Mouse (Mus musculus) kidney, embryonic 15.5 days (tissue): Measurements from ENCODE around the gene Trmt2b. TPM values are rescaled to one million over a fixed set of nuclear protein-coding genes. Genes with fewer than 3 reads are reported as not detected.

Experiments
- ATAC-seq: fragments of 200-750 bp; cut with Nextera tagmentation; replicated peaks from 2 replicates; pipeline ENCODE4 v1.8.0; 2017; ENCODE audit warnings: moderate TSS enrichment; ENCODE audit not compliant: low FRiP score
- H3K27ac ChIP-seq: fragments of 300-500 bp; sonication (generic); 2 replicates; pipeline ENCODE4 v1.5.1; 2015; ENCODE audit warnings: mild to moderate bottlenecking, inconsistent platforms
- H3K27me3 ChIP-seq: fragments of 300-500 bp; sonication (generic); 2 replicates; pipeline ENCODE4 v1.6.1; 2015; ENCODE audit warnings: inconsistent platforms
- H3K36me3 ChIP-seq: fragments of 300-500 bp; sonication (generic); 2 replicates; pipeline ENCODE4 v1.6.1; 2015; ENCODE audit warnings: inconsistent platforms
- H3K4me1 ChIP-seq: fragments of 300-500 bp; sonication (generic); 2 replicates; pipeline ENCODE4 v1.6.1; 2015; ENCODE audit warnings: inconsistent platforms
- H3K4me2 ChIP-seq: fragments of 300-500 bp; sonication (generic); 2 replicates; pipeline ENCODE4 v1.6.1; 2015; ENCODE audit warnings: moderate library complexity, mild to moderate bottlenecking, inconsistent platforms
- H3K4me3 ChIP-seq: fragments of 300-500 bp; sonication (generic); replicated peaks from 2 replicates; pipeline ENCODE4 v1.5.1; 2015; ENCODE audit warnings: mild to moderate bottlenecking, inconsistent platforms
- H3K9ac ChIP-seq: fragments of 300-500 bp; sonication (generic); 2 replicates; pipeline ENCODE4 v1.6.1; 2015; ENCODE audit warnings: mild to moderate bottlenecking, inconsistent platforms
- H3K9me3 ChIP-seq: fragments of 300-500 bp; sonication (generic); replicated peaks from 2 replicates; pipeline ENCODE4 v1.6.1; 2016; ENCODE audit warnings: inconsistent platforms
- WGBS: fragments of 180-500 bp; shearing (Covaris S2); methylation state at CpG from one replicate; pipeline ENCODE4 v1.1.7; 2015; ENCODE audit warnings: mixed read lengths; 5-methylcytosine and 5-hydroxymethylcytosine counted together
- polyA plus RNA-seq: library from polyadenylated mRNA; unstranded; fragments of >200 nt; fragmentation: Nextera tagmentation; extraction: Ambion mirVana; gene quantifications from 2 replicates; pipeline ENCODE4 v1.2.1, GENCODE M21; 2015

Gene Trmt2b
- polyA plus RNA-seq, 1 experiment from 2014 or later: 16.9 TPM

GRCm38 (mm10) chrX:134285791-134286190, 9.0 kb upstream of the Trmt2b start:
- Histone ChIP-seq H3K27ac (no peak overlapping the region), H3K27me3 (0 out of 2 replicates have a peak, but pooled peaks cover 10% of the 10 kb centered on the region), H3K4me3 (no peak overlapping the region), H3K9me3 (no peaks in the 10 kb centered on the region), H3K36me3 (no peaks in the 10 kb centered on the region), H3K9ac (no peak overlapping the region), H3K4me2 (no peak overlapping the region), H3K4me1 (no peaks in the 10 kb centered on the region)
- 74% methylated on average over 4 of the region's 4 CpGs for WGBS
- no peak for ATAC-seq

- no peak overlapping the region for H3K27ac ChIP-seq
- no peak overlapping the region for H3K4me3 ChIP-seq
- 89% methylated on average over 2 of the region's 2 CpGs for WGBS
- no peak overlapping the region for H3K4me2 ChIP-seq
- H3K36me3 ChIP-seq: no peaks in the 10 kb centered on the region
- no peaks in the 10 kb centered on the region for H3K4me1 ChIP-seq
- ATAC-seq: no peak
- no peak overlapping the region for H3K9ac ChIP-seq
- no peaks in the 10 kb centered on the region for H3K9me3 ChIP-seq
- 0 out of 2 replicates have a peak, but pooled peaks cover 5% of the 10 kb centered on the region for H3K27me3 ChIP-seq
Measured at GRCm38 (mm10) chrX:134285102-134285501, 8.3 kb upstream of the Trmt2b start.

- Histone ChIP-seq H3K9ac (no peak overlapping the region), H3K27ac (no peak overlapping the region), H3K9me3 (no peaks in the 10 kb centered on the region), H3K4me2 (no peak overlapping the region), H3K4me1 (no peaks in the 10 kb centered on the region), H3K27me3 (0 out of 2 replicates have a peak, but pooled peaks cover 3% of the 10 kb centered on the region), H3K4me3 (no peak overlapping the region), H3K36me3 (no peaks in the 10 kb centered on the region)
- 84% methylated on average over 3 of the region's 3 CpGs for WGBS
- ATAC-seq: no peak
Measured at GRCm38 (mm10) chrX:134280531-134280930, 3.7 kb upstream of the Trmt2b start.

GRCm38 (mm10) chrX:134275715-134276114, 1.1 kb downstream of the Trmt2b start:
- Histone ChIP-seq H3K27ac (peak overlapping the region; percentile 87; the same call in 1 of the 2 replicates), H3K4me3 (peak overlapping the region; percentile 45; the same call in 1 of the 2 replicates), H3K4me1 (no peaks in the 10 kb centered on the region), H3K27me3 (no peaks in the 10 kb centered on the region), H3K4me2 (peak overlapping the region; percentile 53), H3K9me3 (no peaks in the 10 kb centered on the region), H3K36me3 (no peaks in the 10 kb centered on the region), H3K9ac (no peak overlapping the region)
- WGBS: 21% methylated on average over 6 of the region's 6 CpGs
- ATAC-seq: peak; percentile 31

- ATAC-seq: no peak
- Histone ChIP-seq H3K9ac (no peak overlapping the region), H3K27me3 (peaks cover 7% of the 10 kb centered on the region; the same call in 1 of the 2 replicates), H3K9me3 (no peaks in the 10 kb centered on the region), H3K4me2 (no peak overlapping the region), H3K36me3 (peaks cover 27% of the 10 kb centered on the region), H3K4me3 (no peak overlapping the region), H3K4me1 (no peaks in the 10 kb centered on the region), H3K27ac (no peak overlapping the region)
- WGBS: 82% methylated on average over 11 of the region's 11 CpGs
Measured at GRCm38 (mm10) chrX:134262129-134262528, 14.7 kb downstream of the Trmt2b start.

GRCm38 (mm10) chrX:134261191-134261590, 15.6 kb downstream of the Trmt2b start:
- no peak for ATAC-seq
- H3K27me3 ChIP-seq: peaks cover 7% of the 10 kb centered on the region; the same call in 1 of the 2 replicates
- WGBS: 67% methylated on average over 5 of the region's 5 CpGs
- no peaks in the 10 kb centered on the region for H3K9me3 ChIP-seq
- H3K4me1 ChIP-seq: no peaks in the 10 kb centered on the region
- no peak overlapping the region for H3K4me3 ChIP-seq
- no peak overlapping the region for H3K4me2 ChIP-seq
- no peak overlapping the region for H3K9ac ChIP-seq
- H3K36me3 ChIP-seq: peaks cover 21% of the 10 kb centered on the region
- no peak overlapping the region for H3K27ac ChIP-seq

GRCm38 (mm10) chrX:134248202-134248601, 28.6 kb downstream of the Trmt2b start:
- 72% methylated on average over 2 of the region's 2 CpGs for WGBS
- H3K36me3 ChIP-seq: 0 out of 2 replicates have a peak, but pooled peaks cover 8% of the 10 kb centered on the region
- no peaks in the 10 kb centered on the region for H3K4me1 ChIP-seq
- no peaks in the 10 kb centered on the region for H3K27me3 ChIP-seq
- ATAC-seq: no peak
- H3K9me3 ChIP-seq: no peaks in the 10 kb centered on the region
- no peak overlapping the region for H3K4me2 ChIP-seq
- no peak overlapping the region for H3K4me3 ChIP-seq
- no peak overlapping the region for H3K27ac ChIP-seq
- H3K9ac ChIP-seq: no peak overlapping the region

- H3K4me2 ChIP-seq: no peak overlapping the region
- no peak overlapping the region for H3K27ac ChIP-seq
- ATAC-seq: no peak
- 89% methylated on average over 10 of the region's 10 CpGs for WGBS
- no peaks in the 10 kb centered on the region for H3K9me3 ChIP-seq
- no peaks in the 10 kb centered on the region for H3K27me3 ChIP-seq
- H3K9ac ChIP-seq: no peak overlapping the region
- H3K4me1 ChIP-seq: no peaks in the 10 kb centered on the region
- H3K4me3 ChIP-seq: no peak overlapping the region
- 0 out of 2 replicates have a peak, but pooled peaks cover 11% of the 10 kb centered on the region for H3K36me3 ChIP-seq
Measured at GRCm38 (mm10) chrX:134245946-134246345, 30.8 kb downstream of the Trmt2b start.

GRCm38 (mm10) chrX:134238266-134238665, 38.5 kb downstream of the Trmt2b start:
- H3K4me1 ChIP-seq: no peaks in the 10 kb centered on the region
- H3K9me3 ChIP-seq: no peaks in the 10 kb centered on the region
- H3K9ac ChIP-seq: no peak overlapping the region
- WGBS: 92% methylated on average over 10 of the region's 10 CpGs
- ATAC-seq: no peak
- 0 out of 2 replicates have a peak, but pooled peaks cover 3% of the 10 kb centered on the region for H3K36me3 ChIP-seq
- H3K4me3 ChIP-seq: no peak overlapping the region
- no peak overlapping the region for H3K4me2 ChIP-seq
- no peak overlapping the region for H3K27ac ChIP-seq
- 0 out of 2 replicates have a peak, but pooled peaks cover 12% of the 10 kb centered on the region for H3K27me3 ChIP-seq

- H3K27me3 ChIP-seq: no peaks in the 10 kb centered on the region
- H3K27ac ChIP-seq: no peak overlapping the region
- no peak overlapping the region for H3K4me2 ChIP-seq
- no peak overlapping the region for H3K9ac ChIP-seq
- H3K4me1 ChIP-seq: no peaks in the 10 kb centered on the region
- H3K36me3 ChIP-seq: no peaks in the 10 kb centered on the region
- H3K4me3 ChIP-seq: no peak overlapping the region
- 85% methylated on average over 1 of the region's 1 CpGs for WGBS
- ATAC-seq: no peak
- no peaks in the 10 kb centered on the region for H3K9me3 ChIP-seq
Measured at GRCm38 (mm10) chrX:134233048-134233447, 43.7 kb downstream of the Trmt2b start.

GRCm38 (mm10) chrX:134221856-134222255, 54.9 kb downstream of the Trmt2b start, which contains the start of gene Nox1:
TSS of gene Nox1 (minus strand) at chrX:134221956.
- no peak within 1 kb of the TSS for H3K27ac ChIP-seq
- no peaks in the 10 kb centered on the region for H3K4me1 ChIP-seq
- 62% methylated on average over 4 of the region's 4 CpGs for WGBS
- no peak for ATAC-seq
- no peak within 1 kb of the TSS for H3K9ac ChIP-seq
- H3K4me2 ChIP-seq: no peak within 1 kb of the TSS
- no peaks in the 10 kb centered on the region for H3K9me3 ChIP-seq
- peaks cover 4% of the 10 kb centered on the region; the same call in 1 of the 2 replicates for H3K36me3 ChIP-seq
- no peak within 1 kb of the TSS for H3K4me3 ChIP-seq
- H3K27me3 ChIP-seq: 0 out of 2 replicates have a peak, but pooled peaks cover 12% of the 10 kb centered on the region

GRCm38 (mm10) chrX:134220618-134221017, 56.2 kb downstream of the Trmt2b start:
- WGBS: 44% methylated on average over 3 of the region's 3 CpGs

GRCm38 (mm10) chrX:134218161-134218560, 58.6 kb downstream of the Trmt2b start:
- WGBS: 65% methylated on average over 4 of the region's 4 CpGs
- no peak overlapping the region for H3K4me3 ChIP-seq
- no peak overlapping the region for H3K9ac ChIP-seq
- H3K27ac ChIP-seq: no peak overlapping the region
- no peak for ATAC-seq
- H3K36me3 ChIP-seq: no peaks in the 10 kb centered on the region
- H3K9me3 ChIP-seq: no peaks in the 10 kb centered on the region
- 0 out of 2 replicates have a peak, but pooled peaks cover 5% of the 10 kb centered on the region for H3K27me3 ChIP-seq
- no peak overlapping the region for H3K4me2 ChIP-seq
- H3K4me1 ChIP-seq: no peaks in the 10 kb centered on the region

More at GRCm38 (mm10) chrX:134220618-134221017, 56.2 kb downstream of the Trmt2b start:
- no peak for ATAC-seq
- Histone ChIP-seq H3K27ac (no peak overlapping the region), H3K9me3 (no peaks in the 10 kb centered on the region), H3K4me1 (no peaks in the 10 kb centered on the region), H3K36me3 (peaks cover 4% of the 10 kb centered on the region; the same call in 1 of the 2 replicates), H3K4me3 (no peak overlapping the region), H3K27me3 (0 out of 2 replicates have a peak, but pooled peaks cover 12% of the 10 kb centered on the region), H3K9ac (no peak overlapping the region), H3K4me2 (no peak overlapping the region)
